Mouse (Mus musculus) Patski (cell line): ENCODE measurements around the gene Fev. TPM values are rescaled to one million over a fixed set of nuclear protein-coding genes. Genes with fewer than 3 reads are reported as not detected.
A peak's percentile ranks its signal among the peaks of the same experiment; 100 is the strongest.

Experiments used
- ATAC-seq: fragments of 100-300 bp; one replicate; pipeline ENCODE4 v1.8.0; 2021
- CTCF ChIA-PET: fragments of 350-600 bp; sonication (Branson Sonifier 250); formaldehyde crosslinking; loops from one replicate; lab custom pipeline; 2022; ENCODE audit warnings: inconsistent platforms; lab: Charles Lee
- POLR2A ChIA-PET: fragments of 350-600 bp; sonication (Branson Sonifier 250); formaldehyde crosslinking; loops from one replicate; lab custom pipeline; 2022; ENCODE audit warnings: antibody characterized with exemption, inconsistent platforms; lab: Charles Lee
- DNase-seq: peaks from one replicate; pipeline ENCODE4 v3.0.0-alpha.2; 2011; ENCODE audit warnings: low read depth, low spot score
- H3K27me3 ChIP-seq: fragments of 371-371 bp; one replicate; pipeline ENCODE4 v1.5.1; 2021
- CTCF ChIP-seq: fragments of 100-300 bp; IDR thresholded peaks from one replicate; pipeline ENCODE4 v1.5.1; 2021
- in situ Hi-C: fragments of 300-500 bp; cut with MboI; formaldehyde crosslinking; loops from 3 replicates; pipeline ENCODE4 v1.11.1; 2018; ENCODE audit warnings: low pct_unique_long_range_greater_than_20kb, mixed read lengths
- polyA plus RNA-seq: library from polyadenylated mRNA; unstranded; gene quantifications from one replicate; pipeline ENCODE4 v1.2.3, GENCODE M21; 2021

The Fev gene
- polyA plus RNA-seq, 1 experiment from 2014 or later, result not detected

DNA sequence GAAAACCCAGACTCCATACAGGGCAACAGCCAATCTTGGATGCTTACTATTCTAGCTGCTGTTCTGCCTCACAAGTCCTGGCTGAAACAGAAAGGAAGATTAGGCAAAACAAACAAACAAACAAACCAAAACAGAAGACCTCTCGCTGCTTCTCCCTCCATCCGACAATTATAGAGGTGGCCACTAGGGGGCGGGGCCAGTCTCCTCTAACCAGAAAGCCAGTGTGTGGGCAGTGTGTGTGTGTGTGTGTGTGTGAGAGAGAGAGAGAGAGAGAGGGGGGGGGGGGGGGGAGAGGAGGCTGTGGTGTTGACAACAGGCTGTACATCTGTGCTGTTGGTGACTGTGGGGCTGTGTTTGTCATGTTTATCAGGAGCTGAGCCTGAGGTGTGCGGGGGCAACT is 9.7 kb upstream of the Fev start:
- DNase-seq, result no peak
- no peak for ATAC-seq
- in situ Hi-C loops, result no loop called here
- ChIA-PET POLR2A (interaction anchor here (0.6 kb wide), 1 partner anchor 11 kb away, joined by 4 read pairs; no protein-coding TSS in a partner anchor), CTCF (interaction anchor here (0.6 to 1.4 kb wide), 9 partner anchors 13 to 156 kb away, joined by 3 to 5 read pairs (median 3); no protein-coding TSS in a partner anchor)
- TF ChIP-seq CTCF, result no peak
- peaks cover 57% of the 10 kb centered on the region for H3K27me3 ChIP-seq

GRCm38 (mm10) chr1:74893134-74893855 is 8.1 kb upstream of the Fev start, which contains the start of gene Cryba2:
TSS of gene Cryba2 (minus strand) at chr1:74893143.
- POLR2A ChIA-PET, result interaction anchor here (0.5 kb wide), 1 partner anchor 11 kb away, joined by 3 read pairs; no protein-coding TSS in a partner anchor
- in situ Hi-C loops, result no loop called here
- ATAC-seq (peak; percentile 36), DNase-seq (no peak)
- peaks cover 53% of the 10 kb centered on the region for H3K27me3 ChIP-seq
- no peak for TF ChIP-seq CTCF
- CTCF ChIA-PET, result interaction anchor here (1.2 to 1.4 kb wide), 4 partner anchors 12 to 158 kb away, joined by 3 to 5 read pairs (median 4); no protein-coding TSS in a partner anchor

- H3K27me3 ChIP-seq, result peaks cover 52% of the 10 kb centered on the region
- DNase-seq, result no peak
- TF ChIP-seq CTCF, result no peak
- no peak for ATAC-seq
- in situ Hi-C loops, result no loop called here
- POLR2A ChIA-PET, result no interaction called here
- CTCF ChIA-PET, result no interaction called here
Observed at GRCm38 (mm10) chr1:74892351-74893133, 7.3 kb upstream of the Fev start.

- ATAC-seq (no peak), DNase-seq (no peak)
- ChIA-PET POLR2A (no interaction called here), CTCF (no interaction called here)
- TF ChIP-seq CTCF, result no peak
- peaks cover 52% of the 10 kb centered on the region for H3K27me3 ChIP-seq
- in situ Hi-C loops, result no loop called here
Observed at GRCm38 (mm10) chr1:74891513-74891912, 6.3 kb upstream of the Fev start.

GRCm38 (mm10) chr1:74884196-74885141 is 750 bp downstream of the Fev start:
- in situ Hi-C loops, result no loop called here
- DNase-seq (no peak), ATAC-seq (no peak)
- TF ChIP-seq CTCF, result no peak
- ChIA-PET CTCF (no interaction called here), POLR2A (interaction anchor here (0.5 kb wide), 1 partner anchor 11 kb away, joined by 4 read pairs; no protein-coding TSS in a partner anchor)
- H3K27me3 ChIP-seq, result peaks cover 71% of the 10 kb centered on the region

- ChIA-PET CTCF (no interaction called here), POLR2A (interaction anchor here (0.5 kb wide), 1 partner anchor 12 kb away, joined by 4 read pairs; no protein-coding TSS in a partner anchor)
- in situ Hi-C loops, result no loop called here
- DNase-seq, result no peak
- no peak for ATAC-seq
- peaks cover 77% of the 10 kb centered on the region for H3K27me3 ChIP-seq
- no peak for TF ChIP-seq CTCF
Observed at GRCm38 (mm10) chr1:74883441-74883840, 1.8 kb downstream of the Fev start.

- peaks cover 72% of the 10 kb centered on the region for H3K27me3 ChIP-seq
- ChIA-PET CTCF (no interaction called here), POLR2A (no interaction called here)
- TF ChIP-seq CTCF, result no peak
- in situ Hi-C loops, result no loop called here
- DNase-seq (no peak), ATAC-seq (no peak)
Observed at GRCm38 (mm10) chr1:74882828-74883227, 2.4 kb downstream of the Fev start.

DNA sequence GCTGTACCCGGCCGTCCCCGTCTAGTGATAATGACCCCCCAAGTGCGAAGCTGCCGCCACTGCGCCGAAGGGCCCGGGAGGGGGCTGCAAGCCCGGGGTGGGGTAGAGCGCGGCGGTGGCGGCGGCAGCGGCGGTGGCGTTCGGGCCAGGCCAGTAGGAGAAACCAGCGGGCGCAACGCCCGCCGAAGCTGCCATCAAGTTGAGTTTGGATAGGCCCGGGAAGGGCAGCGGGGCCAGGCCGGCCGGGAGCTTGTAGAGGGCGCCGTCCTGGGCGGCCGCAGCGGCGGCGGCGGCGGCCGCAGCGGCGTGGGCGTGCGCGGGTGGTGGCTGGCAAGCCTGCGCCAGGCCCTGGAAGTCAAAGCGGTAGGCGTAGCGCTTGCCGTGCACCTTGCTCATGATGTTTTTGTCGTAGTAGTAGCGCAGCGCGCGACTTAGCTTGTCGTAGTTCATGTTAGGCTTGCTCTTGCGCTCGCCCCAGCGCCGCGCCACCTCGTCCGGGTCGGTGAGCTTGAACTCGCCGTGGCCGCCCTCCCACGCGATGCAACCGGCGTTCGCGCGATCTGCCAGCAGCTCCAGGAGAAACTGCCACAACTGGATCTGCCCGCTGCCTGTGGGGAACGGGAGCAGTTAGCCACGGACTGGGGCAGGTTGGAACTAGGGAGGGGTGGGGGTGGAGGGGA is 3.0 kb downstream of the Fev start:
- no peak for TF ChIP-seq CTCF
- H3K27me3 ChIP-seq, result peaks cover 72% of the 10 kb centered on the region
- ATAC-seq, result no peak
- in situ Hi-C loops, result no loop called here
- ChIA-PET POLR2A (interaction anchor here (0.7 kb wide), 2 partner anchors 12 to 170 kb away, joined by 3 to 8 read pairs; no protein-coding TSS in a partner anchor), CTCF (interaction anchor here (1.9 kb wide), 1 partner anchor 12 kb away, joined by 5 read pairs; no protein-coding TSS in a partner anchor)
- no peak for DNase-seq

GRCm38 (mm10) chr1:74880785-74881360 is 4.3 kb downstream of the Fev start:
- CTCF ChIA-PET, result interaction anchor here (1.9 kb wide), 1 partner anchor 13 kb away, joined by 5 read pairs; no protein-coding TSS in a partner anchor
- DNase-seq (no peak), ATAC-seq (peak; percentile 42)
- POLR2A ChIA-PET, result no interaction called here
- H3K27me3 ChIP-seq, result peaks cover 67% of the 10 kb centered on the region
- in situ Hi-C loops, result no loop called here
- TF ChIP-seq CTCF, result no peak
